Mouse (Mus musculus) small intestine, adult 2 months (tissue): ENCODE measurements around the gene Amigo1. TPM values are rescaled to one million over a fixed set of nuclear protein-coding genes. Genes with fewer than 3 reads are reported as not detected.

Experiments
- H3K27ac ChIP-seq: fragments of 200-500 bp; 2 replicates; pipeline ENCODE4 v1.5.1; 2012; ENCODE audit warnings: low read depth, low read length, control low read depth, inconsistent platforms; ENCODE audit not compliant: insufficient read depth
- H3K27me3 ChIP-seq: fragments of 200-500 bp; 2 replicates; pipeline ENCODE4 v1.6.1; 2012; ENCODE audit warnings: mild to moderate bottlenecking, moderate library complexity, low read length, inconsistent platforms; ENCODE audit not compliant: control insufficient read depth, insufficient read depth
- H3K36me3 ChIP-seq: fragments of 200-500 bp; 2 replicates; pipeline ENCODE4 v1.6.1; 2012; ENCODE audit warnings: mild to moderate bottlenecking, low read length, control low read depth, inconsistent platforms; ENCODE audit not compliant: control insufficient read depth, insufficient read depth
- H3K4me1 ChIP-seq: fragments of 200-500 bp; 2 replicates; pipeline ENCODE4 v1.6.1; 2012; ENCODE audit warnings: low read length, inconsistent platforms, mixed read lengths; ENCODE audit not compliant: control insufficient read depth, insufficient read depth, insufficient read length
- H3K4me3 ChIP-seq: fragments of 200-500 bp; 2 replicates; pipeline ENCODE4 v1.5.1; 2012; ENCODE audit warnings: low read depth, mild to moderate bottlenecking, control low read depth, inconsistent platforms, low read length, moderate library complexity
- CTCF ChIP-seq: fragments of 200-500 bp; IDR thresholded peaks from 2 replicates; pipeline ENCODE4 v1.5.1; 2012; ENCODE audit warnings: low read depth, mild to moderate bottlenecking, control low read depth, inconsistent platforms, low read length, moderate library complexity, mixed read lengths; ENCODE audit not compliant: insufficient replicate concordance, insufficient read length; ENCODE audit errors: extremely low read depth
- POLR2A ChIP-seq: fragments of 200-500 bp; IDR thresholded peaks from 2 replicates; pipeline ENCODE4 v1.6.1; 2012; ENCODE audit warnings: low read depth, mild to moderate bottlenecking, control low read depth, inconsistent platforms, low read length, moderate library complexity
- WGBS: fragments of 180-500 bp; shearing (Covaris S2); methylation state at CpG from one replicate; pipeline ENCODE4 v1.1.7; 2018; 5-methylcytosine and 5-hydroxymethylcytosine counted together
- polyA plus RNA-seq: library from polyadenylated mRNA; depleted of rRNA; stranded (reverse); fragments of >200 nt; gene quantifications from 2 replicates; pipeline ENCODE4 v1.2.3, GENCODE M21; 2012

Amigo1 gene
- polyA plus RNA-seq, 1 experiment, result 17.6 TPM

DNA sequence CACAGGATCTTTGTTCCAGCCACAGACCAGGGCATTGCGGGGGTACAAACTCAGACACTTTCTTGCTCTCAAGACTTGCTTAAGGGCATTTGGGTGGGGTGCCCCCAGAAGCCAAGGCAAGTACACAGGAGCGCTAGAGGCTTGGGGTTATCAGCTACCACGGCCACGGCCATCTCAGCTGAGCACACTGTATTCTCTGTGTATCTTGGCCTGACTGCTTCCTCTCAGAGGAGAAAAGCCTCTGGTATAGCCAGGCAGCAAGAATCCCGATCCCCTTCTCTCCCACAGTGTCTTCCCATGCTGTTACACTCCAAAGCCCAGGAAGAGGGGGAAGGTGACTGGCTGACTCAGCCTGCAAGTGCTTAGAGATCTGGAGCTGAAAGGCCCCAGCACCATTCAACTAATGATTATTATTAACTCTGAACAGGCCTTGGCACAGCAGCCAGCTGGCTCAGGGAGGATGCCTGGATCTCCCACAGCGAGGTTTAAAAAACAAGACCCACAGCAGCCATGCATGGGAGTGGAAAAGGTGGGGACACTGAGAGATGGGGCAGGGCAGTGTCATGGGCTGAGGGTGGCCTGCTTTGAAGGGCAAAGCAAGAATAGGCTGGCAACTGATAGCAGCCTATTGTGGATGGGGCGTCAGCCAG is 9.9 kb downstream of the Amigo1 start:
- H3K36me3 ChIP-seq, result 0 out of 2 replicates have a peak, but pooled peaks cover 2% of the 10 kb centered on the region
- WGBS, result 90% methylated on average over 7 of the region's 7 CpGs
- no peak overlapping the region for H3K4me3 ChIP-seq
- no peaks in the 10 kb centered on the region for H3K27me3 ChIP-seq
- TF ChIP-seq CTCF, result no peak
- TF ChIP-seq POLR2A, result no peak
- H3K27ac ChIP-seq, result no peak overlapping the region
- H3K4me1 ChIP-seq, result peaks cover 11% of the 10 kb centered on the region

DNA sequence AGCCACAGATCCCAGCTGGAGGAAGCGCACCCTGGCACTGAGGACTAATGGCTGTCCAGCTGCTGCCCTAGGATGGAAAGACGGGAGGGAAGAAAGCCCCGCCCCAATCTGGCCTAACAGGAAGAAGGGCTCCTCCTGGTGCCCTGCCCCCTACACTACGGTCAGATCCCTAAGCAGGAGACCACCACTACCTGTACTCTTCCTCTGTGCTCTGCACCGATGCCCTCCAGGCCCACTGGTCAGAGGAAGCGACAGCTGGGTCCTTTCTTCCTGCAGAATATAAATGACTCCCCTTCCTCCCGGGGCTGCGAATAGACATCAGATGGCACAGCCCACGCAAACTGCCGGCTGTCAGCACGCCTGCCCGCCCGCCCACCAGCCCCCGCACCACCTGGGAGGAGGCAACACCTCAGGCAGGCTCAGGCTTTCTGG is 10.9 kb downstream of the Amigo1 start:
- peaks cover 14% of the 10 kb centered on the region for H3K4me1 ChIP-seq
- no peak overlapping the region for H3K4me3 ChIP-seq
- no peak for TF ChIP-seq CTCF
- TF ChIP-seq POLR2A, result no peak
- WGBS, result 54% methylated on average over 14 of the region's 14 CpGs
- H3K27ac ChIP-seq, result no peak overlapping the region
- no peaks in the 10 kb centered on the region for H3K27me3 ChIP-seq
- 0 out of 2 replicates have a peak, but pooled peaks cover 2% of the 10 kb centered on the region for H3K36me3 ChIP-seq

DNA sequence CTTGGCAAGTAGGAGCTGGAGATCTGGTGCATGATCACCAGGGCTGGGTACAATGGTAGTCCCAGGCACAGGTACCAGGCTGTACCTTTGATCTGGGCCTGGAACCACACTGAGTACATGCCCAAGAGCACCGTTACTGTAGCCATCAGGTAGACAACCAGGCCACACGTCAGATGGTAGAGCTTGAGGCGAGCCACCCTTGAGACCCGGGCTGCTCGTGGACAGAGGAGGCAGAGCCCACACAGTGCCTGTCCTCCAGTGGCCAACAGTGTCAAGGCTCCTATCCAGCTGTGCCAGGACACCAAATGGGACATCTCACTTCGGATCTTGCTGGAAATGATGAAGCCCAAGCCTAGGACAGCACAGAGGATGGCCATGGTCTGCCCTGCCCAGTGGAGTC is 13.1 kb downstream of the Amigo1 start:
- 93% methylated on average over 6 of the region's 6 CpGs for WGBS
- H3K4me3 ChIP-seq, result peak overlapping the region; percentile 1; the same call in 1 of the 2 replicates
- H3K36me3 ChIP-seq, result no peaks in the 10 kb centered on the region
- no peaks in the 10 kb centered on the region for H3K27me3 ChIP-seq
- H3K27ac ChIP-seq, result no peak overlapping the region
- TF ChIP-seq POLR2A (no peak), CTCF (no peak)
- peaks cover 14% of the 10 kb centered on the region for H3K4me1 ChIP-seq

DNA sequence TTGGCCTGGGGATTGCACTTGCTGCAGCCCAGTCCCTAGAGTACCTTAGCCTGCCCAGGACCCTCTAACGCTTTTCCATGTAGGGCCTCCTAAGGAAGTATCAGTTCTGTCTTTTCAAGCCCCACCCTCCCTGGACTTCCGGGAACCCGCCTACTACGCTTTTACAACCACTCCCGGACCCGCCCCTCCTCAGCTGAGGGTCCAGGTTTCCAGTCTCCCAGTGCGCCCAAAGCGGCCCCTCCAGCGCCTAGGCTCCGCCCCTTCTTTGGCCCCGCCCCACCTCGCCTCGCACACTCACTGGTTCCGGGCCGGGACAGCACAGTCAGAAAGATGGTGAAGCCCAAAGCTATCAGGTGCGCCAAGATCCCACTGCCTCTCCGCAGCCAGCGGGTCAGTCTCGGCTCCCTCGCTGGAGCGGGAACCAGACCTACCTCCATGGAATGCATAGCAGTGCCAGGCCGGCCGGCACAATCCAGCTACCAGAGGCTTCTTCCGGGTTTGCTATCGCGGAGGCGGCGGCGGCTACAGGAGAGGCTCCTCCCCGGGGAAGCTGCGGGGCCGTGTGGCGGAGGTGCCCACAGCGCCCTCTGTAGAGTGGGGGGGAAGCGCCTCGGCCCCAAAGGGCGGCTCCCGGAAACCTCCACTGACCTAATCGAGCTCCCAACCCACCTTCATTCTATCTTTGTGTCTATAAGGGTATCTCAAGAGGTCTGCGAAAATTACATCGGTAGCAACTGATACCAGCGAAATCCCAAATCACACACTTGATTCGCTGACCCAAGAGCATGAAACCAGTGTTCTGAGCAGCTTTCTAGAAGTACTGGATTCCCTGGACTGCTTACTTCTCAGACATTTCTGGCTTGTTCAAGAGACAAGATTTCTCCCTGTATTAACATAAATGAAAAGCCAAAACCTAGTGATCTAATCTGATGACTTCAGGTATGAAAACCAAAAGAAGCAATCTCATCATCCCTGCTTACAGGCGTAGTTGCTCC is 14.5 kb downstream of the Amigo1 start, which contains the start of gene Cyb561d1:
TSS of gene Cyb561d1 (minus strand) at position 884 of the 995 bp plus-strand sequence.
- TF ChIP-seq POLR2A, result no peak; the same call in 1 of the 2 replicates
- peak; percentile 62 for TF ChIP-seq CTCF
- Histone ChIP-seq H3K4me1 (peaks cover 14% of the 10 kb centered on the region), H3K27ac (peak within 1 kb of the TSS; percentile 99), H3K27me3 (no peaks in the 10 kb centered on the region), H3K36me3 (no peaks in the 10 kb centered on the region; the same call in 1 of the 2 replicates), H3K4me3 (peak within 1 kb of the TSS; percentile 86)
- 2% methylated on average over 44 of the region's 44 CpGs for WGBS

DNA sequence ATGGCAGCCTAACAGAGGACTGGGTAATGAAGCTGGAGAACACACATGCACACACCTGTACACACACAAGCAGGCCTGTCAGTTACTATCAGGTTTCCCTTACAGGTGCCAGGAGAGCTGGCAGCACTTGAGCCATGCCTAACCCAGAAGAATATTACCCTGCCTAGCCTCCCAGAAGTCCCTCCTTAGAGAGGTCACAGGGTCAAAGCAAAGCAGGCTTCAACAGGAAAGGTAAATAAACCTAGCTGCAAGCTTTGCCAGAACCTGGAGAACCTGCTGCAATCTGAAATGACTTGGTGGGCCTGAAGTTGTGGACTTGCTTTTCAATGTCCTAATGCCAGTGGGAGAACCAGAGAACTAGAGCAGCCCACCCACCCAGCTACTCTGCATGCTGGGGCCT is 16.4 kb downstream of the Amigo1 start:
- Histone ChIP-seq H3K27ac (no peak overlapping the region), H3K4me3 (no peak overlapping the region), H3K27me3 (no peaks in the 10 kb centered on the region), H3K4me1 (peaks cover 8% of the 10 kb centered on the region), H3K36me3 (no peaks in the 10 kb centered on the region; the same call in 1 of the 2 replicates)
- no peak for TF ChIP-seq POLR2A
- TF ChIP-seq CTCF, result no peak

DNA sequence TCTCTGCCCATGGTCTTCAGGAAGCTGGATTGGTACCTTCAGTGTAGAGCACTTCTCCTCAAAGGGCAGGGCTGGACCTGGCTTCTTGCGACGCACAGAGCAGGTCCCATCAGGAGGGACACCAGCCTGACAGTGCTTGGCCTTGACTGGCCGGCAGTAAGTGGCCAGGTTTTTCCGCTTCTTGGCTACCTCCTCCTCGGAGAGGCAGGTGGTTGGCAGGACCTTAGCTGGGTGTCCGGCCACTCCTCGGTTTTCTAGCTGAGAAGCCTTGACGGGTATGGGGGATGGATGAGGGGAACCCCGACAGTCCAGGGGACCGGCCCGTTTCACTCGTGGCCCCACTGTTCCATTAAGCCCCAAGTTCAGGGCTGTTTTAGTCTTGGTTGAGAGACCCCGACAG is 17.1 kb downstream of the Amigo1 start:
- WGBS, result 92% methylated on average over 13 of the region's 13 CpGs
- Histone ChIP-seq H3K4me3 (no peak overlapping the region), H3K36me3 (no peaks in the 10 kb centered on the region; the same call in 1 of the 2 replicates), H3K27me3 (no peaks in the 10 kb centered on the region), H3K4me1 (peaks cover 8% of the 10 kb centered on the region), H3K27ac (no peak overlapping the region)
- no peak for TF ChIP-seq CTCF
- TF ChIP-seq POLR2A, result no peak

DNA sequence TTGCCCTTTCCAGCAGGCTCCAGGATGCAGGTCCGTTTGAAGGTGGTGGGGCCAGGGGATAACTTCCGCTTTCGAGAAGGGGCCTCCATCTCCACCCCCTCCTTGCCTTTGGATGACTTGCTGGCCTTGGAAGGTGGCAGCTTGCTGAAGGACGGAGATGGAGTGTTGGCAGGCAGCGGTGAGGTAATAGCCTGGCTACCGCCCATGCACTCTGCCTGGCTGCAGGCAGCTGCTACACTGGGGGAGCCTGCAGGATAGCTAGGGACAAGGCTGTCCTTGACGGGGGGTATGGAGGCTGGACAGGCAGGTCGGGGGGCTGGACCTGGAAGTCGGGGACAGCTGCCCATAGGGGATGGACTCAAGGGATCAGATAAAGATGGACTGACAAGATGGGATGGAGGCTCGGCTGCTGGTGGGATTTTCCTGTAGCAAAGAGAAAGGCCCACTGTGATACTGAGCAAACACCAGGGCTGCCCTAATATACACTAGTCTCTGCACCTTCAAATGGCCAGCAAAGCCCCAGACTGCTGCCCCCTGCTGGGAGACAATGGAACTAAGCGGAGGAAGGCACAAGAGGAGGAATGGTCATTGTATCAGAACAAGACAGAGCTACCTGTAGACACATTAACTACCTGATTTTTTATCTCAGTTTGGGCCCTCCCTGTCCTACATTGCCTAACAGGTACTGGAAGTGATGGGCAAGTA is 17.6 kb downstream of the Amigo1 start:
- TF ChIP-seq POLR2A (no peak), CTCF (peak; percentile 91; the same call in 1 of the 2 replicates)
- H3K36me3 ChIP-seq, result no peaks in the 10 kb centered on the region; the same call in 1 of the 2 replicates
- no peak overlapping the region for H3K4me3 ChIP-seq
- H3K27ac ChIP-seq, result no peak overlapping the region
- WGBS, result 82% methylated on average over 11 of the region's 11 CpGs
- H3K27me3 ChIP-seq, result no peaks in the 10 kb centered on the region
- H3K4me1 ChIP-seq, result peaks cover 8% of the 10 kb centered on the region
